Mouse (Mus musculus): Measurements from ENCODE around the gene Asns. TPM values are rescaled to one million over a fixed set of nuclear protein-coding genes. Genes with fewer than 3 reads are reported as not detected.
"Not testable (repeated sequence)": the region's sequence is repeated elsewhere in the genome, so short reads cannot be mapped to it uniquely, and the experiment has no call there.

The Asns gene
- polyA plus RNA-seq, 1 experiment from 2014 or later, result 62.3 TPM

- ATAC-seq (replicated peaks), result no peak
- no peak overlapping the region for H3K27ac ChIP-seq (replicated peaks)
- WGBS, result 81% methylated on average over 3 of the region's 3 CpGs
- no peaks in the 10 kb centered on the region for H3K9me3 ChIP-seq
- H3K36me3 ChIP-seq, result peaks cover 6% of the 10 kb centered on the region; the same call in 1 of the 2 replicates
- H3K4me1 ChIP-seq, result no peaks in the 10 kb centered on the region
- no peak overlapping the region for H3K4me2 ChIP-seq (replicated peaks)
- H3K4me3 ChIP-seq, result no peak overlapping the region
- no peak overlapping the region for H3K9ac ChIP-seq (replicated peaks)
- H3K27me3 ChIP-seq, result no peaks in the 10 kb centered on the region
Measured at GRCm38 (mm10) chr6:7671429-7671828, 21.6 kb downstream of the Asns start.

DNA sequence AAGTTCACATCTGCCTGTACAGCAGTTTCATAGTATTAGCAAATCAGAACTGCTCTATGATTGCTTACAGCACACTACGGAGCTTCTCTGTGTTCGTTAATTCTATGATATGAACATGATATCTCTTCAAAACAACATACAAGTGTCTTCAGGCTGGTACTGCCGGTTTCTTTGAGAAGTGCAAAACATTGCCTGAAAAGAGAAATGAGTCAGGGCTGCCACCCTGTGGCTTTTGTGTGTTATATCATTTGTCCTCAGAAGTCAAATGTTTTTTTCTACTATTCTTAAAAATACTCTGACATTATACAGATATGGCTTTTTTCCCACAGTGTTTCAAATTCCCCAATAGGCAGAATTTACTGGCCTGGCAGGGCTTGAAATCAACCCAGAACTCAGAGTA is 22.5 kb downstream of the Asns start:
- 0 out of 2 replicates have a peak, but pooled peaks have one; percentile 45 for ATAC-seq (replicated peaks)
- WGBS, result 58% methylated on average over 3 of the region's 3 CpGs
- no peaks in the 10 kb centered on the region for H3K9me3 ChIP-seq
- H3K36me3 ChIP-seq, result peaks cover 6% of the 10 kb centered on the region; the same call in 1 of the 2 replicates
- H3K4me2 ChIP-seq (replicated peaks), result no peak overlapping the region
- H3K27me3 ChIP-seq, result no peaks in the 10 kb centered on the region
- H3K9ac ChIP-seq (replicated peaks), result no peak overlapping the region
- no peak overlapping the region for H3K4me3 ChIP-seq
- H3K4me1 ChIP-seq, result no peaks in the 10 kb centered on the region
- no peak overlapping the region for H3K27ac ChIP-seq (replicated peaks)

GRCm38 (mm10) chr6:7669721-7670120 is 23.3 kb downstream of the Asns start:
- no peak overlapping the region for H3K27ac ChIP-seq (replicated peaks)
- no peak overlapping the region for H3K4me3 ChIP-seq
- peaks cover 5% of the 10 kb centered on the region; the same call in 1 of the 2 replicates for H3K36me3 ChIP-seq
- no peaks in the 10 kb centered on the region for H3K9me3 ChIP-seq
- H3K27me3 ChIP-seq, result no peaks in the 10 kb centered on the region
- no peaks in the 10 kb centered on the region for H3K4me1 ChIP-seq
- H3K9ac ChIP-seq (replicated peaks), result no peak overlapping the region
- 0 out of 2 replicates have a peak, but pooled peaks have one; percentile 11 for ATAC-seq (replicated peaks)
- WGBS, result 87% methylated on average over 5 of the region's 5 CpGs
- no peak overlapping the region for H3K4me2 ChIP-seq (replicated peaks)

DNA sequence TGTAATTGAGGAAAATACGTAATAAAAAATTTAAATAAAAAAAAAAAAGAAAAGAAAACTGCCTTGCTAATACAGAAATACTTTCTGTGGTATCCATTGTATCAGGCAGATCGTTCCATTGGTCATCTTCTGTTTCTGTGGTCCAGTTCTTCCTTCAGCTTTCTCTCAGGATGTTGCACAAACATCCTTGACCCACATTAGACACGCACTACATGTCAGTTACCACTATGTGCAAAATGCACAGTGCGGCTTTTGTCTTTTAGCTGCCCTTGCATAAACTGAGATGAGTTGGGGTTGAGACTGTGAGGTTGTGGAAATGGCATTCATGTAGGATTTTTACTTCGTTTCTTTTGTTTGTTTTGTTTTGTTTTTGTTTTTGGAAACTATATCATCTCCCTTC is 24.7 kb downstream of the Asns start:
- Histone ChIP-seq H3K4me1 (no peaks in the 10 kb centered on the region), H3K9me3 (no peaks in the 10 kb centered on the region), H3K4me3 (no peak overlapping the region), H3K27ac (replicated peaks) (no peak overlapping the region), H3K36me3 (no peaks in the 10 kb centered on the region), H3K9ac (replicated peaks) (no peak overlapping the region), H3K27me3 (no peaks in the 10 kb centered on the region), H3K4me2 (replicated peaks) (no peak overlapping the region)
- WGBS, result 84% methylated on average over 5 of the region's 5 CpGs
- no peak for ATAC-seq (replicated peaks)

- H3K36me3 ChIP-seq; H3K9ac ChIP-seq (replicated peaks); H3K27me3 ChIP-seq; ATAC-seq (replicated peaks); H3K27ac ChIP-seq (replicated peaks); H3K4me1 ChIP-seq; H3K4me3 ChIP-seq; H3K9me3 ChIP-seq; H3K4me2 ChIP-seq (replicated peaks): not testable (repeated sequence)
- WGBS, result 94% methylated on average over 4 of the region's 4 CpGs
Measured at GRCm38 (mm10) chr6:7665902-7666301, 27.2 kb downstream of the Asns start.

DNA sequence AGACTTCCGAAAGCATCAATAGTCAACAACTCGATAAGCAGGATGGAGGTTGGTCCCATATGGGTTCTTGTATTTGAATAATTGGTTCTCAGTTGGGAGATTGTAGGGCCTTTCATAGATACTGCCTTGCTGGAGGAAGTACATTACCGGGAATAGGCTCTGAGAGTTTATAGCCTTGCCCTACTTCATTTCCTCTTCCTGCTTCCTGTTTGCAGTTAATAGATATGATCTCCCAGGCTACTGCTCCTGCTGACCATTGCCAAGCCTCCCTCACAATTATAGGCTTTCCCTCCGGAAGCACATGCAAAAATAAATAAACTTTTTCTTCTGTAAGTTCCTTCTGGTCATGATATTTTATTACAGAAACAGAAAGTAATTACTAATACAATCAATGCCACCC is 31.6 kb downstream of the Asns start:
- ATAC-seq (replicated peaks), result no peak
- H3K27ac ChIP-seq (replicated peaks), result no peak overlapping the region
- no peaks in the 10 kb centered on the region for H3K36me3 ChIP-seq
- no peaks in the 10 kb centered on the region for H3K27me3 ChIP-seq
- no peaks in the 10 kb centered on the region for H3K4me1 ChIP-seq
- 87% methylated on average over 4 of the region's 4 CpGs for WGBS
- no peak overlapping the region for H3K4me2 ChIP-seq (replicated peaks)
- no peaks in the 10 kb centered on the region for H3K9me3 ChIP-seq
- H3K4me3 ChIP-seq, result no peak overlapping the region
- no peak overlapping the region for H3K9ac ChIP-seq (replicated peaks)

- Histone ChIP-seq H3K4me1 (no peaks in the 10 kb centered on the region), H3K27ac (replicated peaks) (no peak overlapping the region), H3K4me2 (replicated peaks) (no peak overlapping the region), H3K9me3 (no peaks in the 10 kb centered on the region), H3K9ac (replicated peaks) (no peak overlapping the region), H3K36me3 (no peaks in the 10 kb centered on the region), H3K27me3 (no peaks in the 10 kb centered on the region), H3K4me3 (no peak overlapping the region)
- 67% methylated on average over 5 of the region's 5 CpGs for WGBS
- peak; percentile 80 for ATAC-seq (replicated peaks)
Measured at GRCm38 (mm10) chr6:7660377-7661080, 32.5 kb downstream of the Asns start.

DNA sequence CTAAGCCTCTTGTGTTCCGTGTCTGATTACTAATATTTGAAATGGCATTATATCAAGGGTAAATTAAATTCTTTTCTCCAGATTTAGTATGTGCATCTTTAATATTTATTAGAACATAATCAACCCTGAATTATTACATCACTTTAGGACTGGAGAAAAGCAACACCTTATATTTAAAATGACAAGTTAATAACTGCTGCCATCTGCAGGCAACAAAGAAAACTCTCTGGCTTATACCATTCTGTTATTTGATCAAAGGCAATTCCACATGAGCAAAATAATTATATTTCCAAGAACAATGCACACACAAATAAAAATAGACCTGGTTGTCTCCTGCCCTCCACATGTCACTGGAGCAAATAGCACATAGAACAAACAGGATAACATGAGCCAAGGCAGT is 36.5 kb downstream of the Asns start:
- Histone ChIP-seq H3K27me3 (no peaks in the 10 kb centered on the region), H3K36me3 (no peaks in the 10 kb centered on the region), H3K9ac (replicated peaks) (no peak overlapping the region), H3K4me1 (no peaks in the 10 kb centered on the region), H3K4me2 (replicated peaks) (no peak overlapping the region), H3K9me3 (no peaks in the 10 kb centered on the region), H3K4me3 (no peak overlapping the region), H3K27ac (replicated peaks) (no peak overlapping the region)
- 88% methylated on average over 1 of the region's 1 CpGs for WGBS
- ATAC-seq (replicated peaks), result peak; percentile 51; the same call in 1 of the 2 replicates

GRCm38 (mm10) chr6:7648458-7648857 is 44.6 kb downstream of the Asns start:
- no peak for ATAC-seq (replicated peaks)
- Histone ChIP-seq H3K4me3 (no peak overlapping the region), H3K4me2 (replicated peaks) (no peak overlapping the region), H3K36me3 (no peaks in the 10 kb centered on the region), H3K9me3 (no peaks in the 10 kb centered on the region), H3K4me1 (no peaks in the 10 kb centered on the region), H3K27me3 (no peaks in the 10 kb centered on the region), H3K27ac (replicated peaks) (no peak overlapping the region), H3K9ac (replicated peaks) (no peak overlapping the region)

Other genes starting within 250 kb of the Asns start
- gene Tac1, start 138.4 kb downstream of the Asns start, polyA plus RNA-seq (2015; fragmentation: Nextera tagmentation; extraction: Ambion mirVana), result 50.8 and 69.4 TPM in 2 replicates
- 1.3 and 1.5 TPM in 2 replicates for gene C1galt1, start 151.6 kb upstream of the Asns start, polyA plus RNA-seq (2015; fragmentation: Nextera tagmentation; extraction: Ambion mirVana)

Data from forebrain, embryonic 15.5 days (tissue).